Mouse (Mus musculus): ENCODE data around the gene Plk5. TPM values are rescaled to one million over a fixed set of nuclear protein-coding genes. Genes with fewer than 3 reads are reported as not detected.

The Plk5 gene
- polyA plus RNA-seq, 1 experiment: 0.57 TPM

Other genes with a start within 250 kb of the Plk5 start
- gene Stk11, start 240.7 kb upstream of the Plk5 start, polyA plus RNA-seq (2012; rRNA removed): 108 TPM in 2 replicates
- 561 and 619 TPM in 2 replicates for gene Atp5d, start 217.8 kb upstream of the Plk5 start, polyA plus RNA-seq (2012; rRNA removed)
- 32.6 and 47.3 TPM in 2 replicates for gene Cbarp, start 215.6 kb upstream of the Plk5 start, polyA plus RNA-seq (2012; rRNA removed)
- gene Midn, start 208.2 kb upstream of the Plk5 start, polyA plus RNA-seq (2012; rRNA removed): 35.1 and 46.4 TPM in 2 replicates
- 159 and 198 TPM in 2 replicates for gene Cirbp, start 190.5 kb upstream of the Plk5 start, polyA plus RNA-seq (2012; rRNA removed)
- 9.3 and 13.7 TPM in 2 replicates for gene 1600002K03Rik, start 183.5 kb upstream of the Plk5 start, polyA plus RNA-seq (2012; rRNA removed)
- 3.2 and 4.0 TPM in 2 replicates for gene Efna2, start 177.0 kb upstream of the Plk5 start, polyA plus RNA-seq (2012; rRNA removed)
- 52.5 and 54.1 TPM in 2 replicates for gene Mum1, start 130.0 kb upstream of the Plk5 start, polyA plus RNA-seq (2012; rRNA removed)
- 335 and 336 TPM in 2 replicates for gene Ndufs7, start 107.3 kb upstream of the Plk5 start, polyA plus RNA-seq (2012; rRNA removed)
- 252 and 295 TPM in 2 replicates for gene Gamt, start 95.4 kb upstream of the Plk5 start, polyA plus RNA-seq (2012; rRNA removed)
- 43.5 and 68.3 TPM in 2 replicates for gene Dazap1, start 95.0 kb upstream of the Plk5 start, polyA plus RNA-seq (2012; rRNA removed)
- 1,514 and 1,586 TPM in 2 replicates for gene Rps15, start 64.0 kb upstream of the Plk5 start, polyA plus RNA-seq (2012; rRNA removed)
- gene Apc2, start 60.5 kb upstream of the Plk5 start, polyA plus RNA-seq (2012; rRNA removed): 1.4 and 1.5 TPM in 2 replicates
- 55.9 and 62.7 TPM in 2 replicates for gene 2310011J03Rik, start 35.9 kb upstream of the Plk5 start, polyA plus RNA-seq (2012; rRNA removed)
- 10.4 and 10.6 TPM in 2 replicates for gene Pcsk4, start 27.0 kb upstream of the Plk5 start, polyA plus RNA-seq (2012; rRNA removed)
- 28.7 and 51.2 TPM in 2 replicates for gene Reep6, start 26.5 kb upstream of the Plk5 start, polyA plus RNA-seq (2012; rRNA removed)
- gene Adamtsl5, start 8.0 kb upstream of the Plk5 start, polyA plus RNA-seq (2012; rRNA removed): 11.2 and 18.2 TPM in 2 replicates
- gene Mex3d, start 31.2 kb downstream of the Plk5 start, polyA plus RNA-seq (2012; rRNA removed): 13.3 and 19.1 TPM in 2 replicates
- gene Mbd3, start 43.1 kb downstream of the Plk5 start, polyA plus RNA-seq (2012; rRNA removed): 145 and 160 TPM in 2 replicates
- gene Uqcr11, start 50.4 kb downstream of the Plk5 start, polyA plus RNA-seq (2012; rRNA removed): 1,967 and 2,574 TPM in 2 replicates
- 56.8 and 63.8 TPM in 2 replicates for gene Tcf3, start 77.2 kb downstream of the Plk5 start, polyA plus RNA-seq (2012; rRNA removed)
- not detected in 2 replicates for gene Onecut3, start 138.4 kb downstream of the Plk5 start, polyA plus RNA-seq (2012; rRNA removed)
- gene Atp8b3, start 182.7 kb downstream of the Plk5 start, polyA plus RNA-seq (2012; rRNA removed): 9.0 and 9.6 TPM in 2 replicates
- gene Rexo1, start 205.1 kb downstream of the Plk5 start, polyA plus RNA-seq (2012; rRNA removed): 35.3 and 36.9 TPM in 2 replicates
- 20.8 and 30.5 TPM in 2 replicates for gene Klf16, start 220.9 kb downstream of the Plk5 start, polyA plus RNA-seq (2012; rRNA removed)
- 192 and 205 TPM in 2 replicates for gene Abhd17a, start 233.9 kb downstream of the Plk5 start, polyA plus RNA-seq (2012; rRNA removed)
- gene Scamp4, start 246.4 kb downstream of the Plk5 start, polyA plus RNA-seq (2012; rRNA removed): 82.6 and 91.5 TPM in 2 replicates
- 9.5 and 9.6 TPM in 2 replicates for gene Adat3, start 246.4 kb downstream of the Plk5 start, polyA plus RNA-seq (2012; rRNA removed)
- gene Gm49322, start 249.6 kb downstream of the Plk5 start, polyA plus RNA-seq (2012; rRNA removed): 1.5 and 2.1 TPM in 2 replicates

Measured in gonadal fat pad, adult 2 months (tissue).